Mouse (Mus musculus): ENCODE results near the gene Vmn1r124. TPM values are rescaled to one million over a fixed set of nuclear protein-coding genes. Genes with fewer than 3 reads are reported as not detected.
"Not testable (repeated sequence)": the region's sequence is repeated elsewhere in the genome, so short reads cannot be mapped to it uniquely, and the experiment has no call there.

Gene Vmn1r124
- not detected for total RNA-seq (2021)
- long read RNA-seq: 0 reads

DNA sequence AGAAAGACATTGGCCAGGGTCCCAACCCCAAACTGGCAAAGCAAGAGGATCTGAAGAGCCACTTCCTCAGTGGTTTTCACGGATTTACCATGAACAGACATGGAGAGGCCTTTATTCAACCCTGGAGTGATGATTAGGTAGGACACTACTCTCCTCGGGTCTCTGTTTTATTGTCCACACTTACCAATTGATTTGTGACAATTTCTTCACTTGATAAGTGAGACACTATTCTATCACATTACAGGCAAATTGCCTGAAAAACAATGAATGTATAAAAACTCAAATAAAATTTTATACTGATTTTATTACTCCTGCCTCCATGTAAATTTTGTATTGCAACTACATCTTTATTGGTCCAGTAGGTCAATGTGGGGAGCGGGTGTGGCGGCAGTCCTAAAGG, at the start of gene Vmn1r124:
Vmn1r124 (minus strand) TSS at position 101 of the 400 bp plus-strand sequence.
- DNase-seq (ENCODE audit: low spot score in 2 of 2): not testable (repeated sequence)

DNA sequence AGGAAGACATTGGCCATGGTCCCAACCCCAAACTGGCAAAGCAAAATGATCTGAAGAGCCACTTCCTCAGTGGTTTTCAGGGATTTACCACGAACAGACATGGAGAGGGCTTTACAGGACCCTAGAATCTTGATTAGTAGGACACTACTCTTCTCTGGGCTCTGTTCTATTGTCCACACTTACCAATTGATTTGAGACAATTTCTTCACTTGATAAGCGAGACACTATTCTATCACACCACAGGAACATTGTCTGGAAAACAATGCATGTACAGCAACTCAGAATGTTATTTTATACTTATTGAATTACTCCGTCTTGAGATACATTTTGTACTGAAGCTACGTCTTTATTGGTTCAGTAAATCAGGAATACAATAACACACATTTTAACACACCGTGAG, 41.0 kb upstream of the Vmn1r124 start, which contains the start of gene Vmn1r126:
Vmn1r126 (minus strand) TSS at position 101 of the 400 bp plus-strand sequence.
- not testable (repeated sequence) for DNase-seq (ENCODE audit: low spot score in 2 of 2)

DNA sequence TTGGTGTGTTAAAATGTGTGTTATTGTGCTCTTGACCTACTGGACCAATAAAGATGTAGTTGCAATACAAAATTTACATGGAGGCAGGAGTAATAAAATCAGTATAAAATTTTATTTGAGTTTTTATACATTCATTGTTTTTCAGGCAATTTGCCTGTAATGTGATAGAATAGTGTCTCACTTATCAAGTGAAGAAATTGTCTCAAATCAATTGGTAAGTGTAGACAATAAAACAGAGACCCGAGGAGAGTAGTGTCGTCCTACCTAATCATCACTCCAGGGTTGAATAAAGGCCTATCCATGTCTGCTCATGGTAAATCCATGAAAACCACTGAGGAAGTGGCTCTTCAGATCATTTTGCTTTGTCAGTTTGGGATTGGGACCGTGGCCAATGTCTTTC, 11.5 kb upstream of the Vmn1r124 start, which contains the start of gene Vmn1r125:
Vmn1r125 (plus strand) TSS at position 301 of the 400 bp plus-strand sequence.
- not testable (repeated sequence) for DNase-seq (ENCODE audit: low spot score in 2 of 2)

Other genes starting within 250 kb of the Vmn1r124 start
- not detected for gene Vmn1r119, start 248.2 kb downstream of the Vmn1r124 start, total RNA-seq (2021)
- gene Vmn1r120, start 206.8 kb downstream of the Vmn1r124 start, total RNA-seq (2021): not detected
- gene Vmn1r121, start 162.1 kb downstream of the Vmn1r124 start, total RNA-seq (2021): not detected
- not detected for gene Vmn1r122, start 126.5 kb downstream of the Vmn1r124 start, total RNA-seq (2021)
- not detected for gene Vmn1r123, start 98.4 kb downstream of the Vmn1r124 start, total RNA-seq (2021)
- not detected for gene Gm5157, start 70.2 kb downstream of the Vmn1r124 start, total RNA-seq (2021)
- not detected for gene Vmn1r125, start 11.6 kb upstream of the Vmn1r124 start, total RNA-seq (2021)
- not detected for gene Vmn1r126, start 40.9 kb upstream of the Vmn1r124 start, total RNA-seq (2021)
- not detected for gene Vmn1r127, start 59.2 kb upstream of the Vmn1r124 start, total RNA-seq (2021)
- not detected for gene Vmn1r128, start 88.8 kb upstream of the Vmn1r124 start, total RNA-seq (2021)
- gene Vmn1r129, start 100.7 kb upstream of the Vmn1r124 start, total RNA-seq (2021): not detected
- not detected for gene Gm6882, start 172.1 kb upstream of the Vmn1r124 start, total RNA-seq (2021)